Mouse (Mus musculus) gastrocnemius, postnatal 10 days (tissue): ENCODE data around the gene Cdc73. TPM values are rescaled to one million over a fixed set of nuclear protein-coding genes. Genes with fewer than 3 reads are reported as not detected.

Experiments used
- total RNA-seq, 2 experiments: library from RNA; stranded (reverse); gene quantifications; 2 replicates each; pipeline ENCODE4 v1.2.3; 2021

The Cdc73 gene
- total RNA-seq, 2 experiments from 2014 or later: 54.0 to 58.6 TPM

Other genes with a start within 250 kb of the Cdc73 start
- gene B3galt2, start 62.2 kb downstream of the Cdc73 start, total RNA-seq: 10 to 100 TPM in 1 of 2 experiments, 1 to 10 TPM in 1; 8.6 to 11.1 TPM
- 10 to 100 TPM; 74.9 to 80.2 TPM for gene Glrx2, start 13.4 kb upstream of the Cdc73 start, total RNA-seq
- 1 to 10 TPM; 4.3 to 6.1 TPM for gene Trove2, start 74.2 kb upstream of the Cdc73 start, total RNA-seq
- gene Uchl5, start 74.4 kb upstream of the Cdc73 start, total RNA-seq: 10 to 100 TPM; 21.4 to 26.5 TPM